Mouse (Mus musculus) midbrain, embryonic 11.5 days (tissue): ENCODE results near the gene Hoxb7. TPM values are rescaled to one million over a fixed set of nuclear protein-coding genes. Genes with fewer than 3 reads are reported as not detected.

Source experiments
- ATAC-seq: fragments of 200-750 bp; cut with Nextera tagmentation; 2 replicates; pipeline ENCODE4 v1.8.0; 2017; ENCODE audit warnings: moderate TSS enrichment, moderate library complexity; ENCODE audit not compliant: low FRiP score
- DNase-seq: peaks from one replicate; pipeline ENCODE4 v3.0.0; 2015; ENCODE audit warnings: low spot score; ENCODE audit errors: missing footprints
- H3K27ac ChIP-seq: fragments of 300-500 bp; sonication (generic); 2 replicates; pipeline ENCODE4 v1.5.1; 2014; ENCODE audit warnings: low read depth, low read length
- H3K27me3 ChIP-seq: fragments of 300-500 bp; sonication (generic); 2 replicates; pipeline ENCODE4 v1.6.1; 2014; ENCODE audit warnings: mild to moderate bottlenecking, low read length, moderate library complexity, mixed read lengths; ENCODE audit not compliant: control insufficient read depth, insufficient read depth
- H3K36me3 ChIP-seq: fragments of 300-500 bp; sonication (generic); 2 replicates; pipeline ENCODE4 v1.6.1; 2014; ENCODE audit warnings: mild to moderate bottlenecking, low read length, moderate library complexity, mixed read lengths; ENCODE audit not compliant: control insufficient read depth, insufficient read depth
- H3K4me1 ChIP-seq: fragments of 300-500 bp; sonication (generic); 2 replicates; pipeline ENCODE4 v1.6.1; 2014; ENCODE audit warnings: low read length; ENCODE audit not compliant: control insufficient read depth, insufficient read depth
- H3K4me2 ChIP-seq: fragments of 300-500 bp; sonication (generic); 2 replicates; pipeline ENCODE4 v1.6.1; 2014; ENCODE audit warnings: mild to moderate bottlenecking, moderate library complexity
- H3K4me3 ChIP-seq: fragments of 300-500 bp; sonication (generic); 2 replicates; pipeline ENCODE4 v1.5.1; 2014; ENCODE audit warnings: low read depth, low read length
- H3K9ac ChIP-seq: fragments of 300-500 bp; sonication (generic); 2 replicates; pipeline ENCODE4 v1.6.1; 2014; ENCODE audit warnings: low read length
- H3K9me3 ChIP-seq: fragments of 300-500 bp; sonication (generic); 2 replicates; pipeline ENCODE4 v1.6.1; 2016; ENCODE audit warnings: low read length; ENCODE audit not compliant: control insufficient read depth
- WGBS: fragments of 180-500 bp; shearing (Covaris S2); extraction: QIAGEN DNeasy Blood & Tissue Kit; methylation state at CpG from one replicate; pipeline ENCODE4 v1.1.7; 2014; 5-methylcytosine and 5-hydroxymethylcytosine counted together
- polyA plus RNA-seq: library from polyadenylated mRNA; unstranded; fragments of >200 nt; fragmentation: Nextera tagmentation; extraction: Ambion mirVana; gene quantifications from 2 replicates; pipeline ENCODE4 v1.2.1, GENCODE M21; 2014

Hoxb7 gene
- polyA plus RNA-seq, 1 experiment from 2014 or later: not detected

DNA sequence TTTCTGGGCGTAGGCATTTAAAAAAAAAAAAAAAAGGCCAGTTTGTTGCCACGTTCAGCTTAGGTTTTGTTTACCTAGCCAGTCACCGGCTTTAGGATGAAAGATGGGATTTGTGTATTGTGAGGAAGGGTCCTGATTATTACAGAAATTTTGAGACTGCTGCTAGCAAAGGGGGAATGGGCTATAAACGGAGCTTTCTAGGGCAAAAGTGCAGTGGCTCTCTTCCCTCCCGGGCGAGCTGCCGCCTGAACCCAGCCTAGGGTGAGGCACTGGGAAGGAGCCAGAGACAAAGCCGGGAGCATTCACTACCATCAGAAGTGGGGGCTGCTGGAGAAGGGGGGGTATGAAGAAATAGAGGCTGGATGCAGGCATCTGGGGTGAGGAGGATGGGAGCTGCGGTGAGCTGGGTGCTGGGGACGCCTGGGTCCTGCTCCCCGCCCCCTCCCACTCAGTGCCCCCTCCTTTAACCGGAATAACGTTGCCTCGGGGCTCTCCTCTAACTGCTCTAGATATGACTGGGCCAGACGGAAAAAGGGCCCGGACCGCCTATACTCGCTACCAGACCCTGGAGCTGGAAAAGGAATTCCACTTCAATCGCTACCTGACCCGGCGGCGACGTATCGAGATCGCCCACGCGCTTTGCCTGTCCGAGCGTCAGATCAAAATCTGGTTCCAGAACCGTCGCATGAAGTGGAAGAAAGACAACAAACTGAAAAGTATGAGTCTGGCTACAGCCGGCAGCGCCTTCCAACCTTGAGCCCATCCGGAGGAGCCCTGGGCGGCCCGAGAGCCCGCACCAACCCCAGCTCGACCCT, 18.2 kb downstream of the Hoxb7 start:
- H3K27ac ChIP-seq: no peak overlapping the region
- H3K36me3 ChIP-seq: no peaks in the 10 kb centered on the region
- no peaks in the 10 kb centered on the region for H3K4me1 ChIP-seq
- no peak for ATAC-seq
- H3K4me2 ChIP-seq: no peak overlapping the region
- under 1% methylated on average over 38 of the region's 38 CpGs for WGBS
- no peaks in the 10 kb centered on the region for H3K9me3 ChIP-seq
- H3K27me3 ChIP-seq: peaks cover 100% of the 10 kb centered on the region
- DNase-seq: peak; percentile 95
- no peak overlapping the region for H3K9ac ChIP-seq
- no peak overlapping the region for H3K4me3 ChIP-seq

DNA sequence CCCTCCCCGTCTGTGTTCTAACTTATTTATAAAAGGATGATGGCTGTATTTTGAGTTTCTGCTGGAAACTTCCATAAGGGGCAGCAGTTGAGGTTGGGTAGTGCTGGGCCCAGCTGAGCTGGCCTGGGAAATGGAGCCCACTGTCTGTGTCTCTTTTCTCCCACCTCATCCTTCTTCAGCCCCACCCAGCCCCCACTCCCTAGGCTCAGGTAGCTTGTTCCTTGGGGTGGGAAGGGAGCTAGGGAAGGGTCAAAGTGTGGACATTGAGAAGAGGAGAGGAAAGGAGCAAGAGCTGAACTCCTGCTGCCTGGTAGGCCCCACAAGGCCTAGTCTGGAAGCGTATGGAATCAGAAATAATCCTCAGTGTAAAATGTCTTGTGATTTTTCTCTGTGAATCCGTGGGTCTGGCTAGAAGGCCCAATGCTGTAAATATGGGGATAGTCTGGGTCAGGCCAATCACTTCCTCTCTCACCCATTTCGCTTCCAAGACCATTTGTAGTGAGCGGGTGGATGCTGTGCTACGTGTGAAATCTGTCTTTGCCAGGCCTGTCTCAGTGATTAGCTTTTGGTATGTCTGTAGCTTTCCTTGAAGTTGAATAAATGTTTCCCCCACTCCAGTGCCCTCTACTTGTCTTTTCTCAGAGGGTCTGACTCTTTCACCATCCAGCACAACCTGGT, 19.2 kb downstream of the Hoxb7 start:
- no peak overlapping the region for H3K4me2 ChIP-seq
- H3K27me3 ChIP-seq: peaks cover 100% of the 10 kb centered on the region
- 11% methylated on average over 6 of the region's 6 CpGs for WGBS
- no peak for ATAC-seq
- no peak overlapping the region for H3K27ac ChIP-seq
- H3K4me1 ChIP-seq: no peaks in the 10 kb centered on the region
- DNase-seq: peak; percentile 92
- H3K9ac ChIP-seq: no peak overlapping the region
- H3K36me3 ChIP-seq: no peaks in the 10 kb centered on the region
- H3K4me3 ChIP-seq: no peak overlapping the region
- H3K9me3 ChIP-seq: no peaks in the 10 kb centered on the region

DNA sequence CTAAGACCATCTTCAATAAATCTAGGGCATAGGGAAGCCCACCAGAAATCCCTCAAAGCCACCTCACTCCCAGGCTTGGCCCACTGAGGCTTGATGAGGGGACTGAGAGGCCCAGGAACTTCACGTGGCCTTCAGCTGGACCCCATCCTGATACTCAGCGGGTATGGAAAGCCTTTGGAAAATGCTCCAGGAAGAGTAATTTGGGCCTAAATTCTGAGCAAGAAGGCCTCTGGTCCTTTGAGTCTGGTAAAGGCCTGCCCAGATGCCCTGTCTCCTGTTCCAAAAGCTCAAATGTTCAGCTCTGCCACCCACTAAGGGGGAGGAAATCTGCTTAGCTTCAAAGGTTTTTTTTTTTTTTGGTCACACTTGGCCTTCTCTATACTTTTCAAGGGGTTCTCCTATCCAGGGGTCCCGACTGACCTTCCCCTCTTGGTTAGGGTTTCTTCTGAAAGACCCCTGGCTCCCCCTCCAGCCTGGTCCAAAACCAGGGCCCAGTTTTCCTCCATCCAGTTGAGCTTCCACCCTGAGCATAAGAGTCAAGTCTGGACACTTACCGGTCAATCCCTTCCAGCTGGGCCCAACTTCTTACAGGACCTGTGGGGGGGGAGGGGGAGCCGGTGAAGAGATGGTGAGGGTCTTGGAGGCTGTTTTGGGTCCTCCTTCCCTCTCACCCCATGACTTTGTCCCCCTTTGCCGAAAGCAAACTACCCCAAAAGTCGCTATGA, 19.9 kb downstream of the Hoxb7 start:
- Histone ChIP-seq H3K9me3 (no peaks in the 10 kb centered on the region), H3K27ac (no peak overlapping the region), H3K36me3 (no peaks in the 10 kb centered on the region), H3K9ac (no peak overlapping the region), H3K4me2 (no peak overlapping the region), H3K4me1 (no peaks in the 10 kb centered on the region), H3K4me3 (no peak overlapping the region), H3K27me3 (peaks cover 100% of the 10 kb centered on the region)
- DNase-seq: peak; percentile 94
- WGBS: 5% methylated on average over 7 of the region's 7 CpGs
- ATAC-seq: no peak

DNA sequence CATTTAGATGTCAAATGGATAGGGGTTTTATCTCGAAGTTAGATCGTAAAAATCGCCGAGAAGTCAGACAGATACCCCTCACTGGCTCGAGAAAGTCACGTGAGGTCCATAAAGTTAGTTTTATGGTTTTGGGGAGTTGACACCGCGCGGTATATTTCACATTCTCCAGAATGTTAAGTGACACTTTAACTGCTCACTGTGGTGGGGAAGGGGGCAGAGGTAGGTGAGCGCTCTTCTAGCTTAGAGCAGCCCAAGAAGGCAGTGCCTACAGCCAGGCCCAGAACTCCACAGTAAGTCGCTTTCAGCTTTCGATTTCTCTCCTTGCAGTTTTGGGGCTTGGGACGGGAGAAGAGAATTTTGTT, 20.5 kb downstream of the Hoxb7 start:
- Histone ChIP-seq H3K4me2 (no peak overlapping the region), H3K4me3 (no peak overlapping the region), H3K9ac (no peak overlapping the region), H3K36me3 (no peaks in the 10 kb centered on the region), H3K4me1 (0 out of 2 replicates have a peak, but pooled peaks cover 2% of the 10 kb centered on the region), H3K27me3 (peaks cover 100% of the 10 kb centered on the region), H3K27ac (no peak overlapping the region), H3K9me3 (no peaks in the 10 kb centered on the region)
- DNase-seq (no peak), ATAC-seq (no peak)
- WGBS: 2% methylated on average over 13 of the region's 13 CpGs

DNA sequence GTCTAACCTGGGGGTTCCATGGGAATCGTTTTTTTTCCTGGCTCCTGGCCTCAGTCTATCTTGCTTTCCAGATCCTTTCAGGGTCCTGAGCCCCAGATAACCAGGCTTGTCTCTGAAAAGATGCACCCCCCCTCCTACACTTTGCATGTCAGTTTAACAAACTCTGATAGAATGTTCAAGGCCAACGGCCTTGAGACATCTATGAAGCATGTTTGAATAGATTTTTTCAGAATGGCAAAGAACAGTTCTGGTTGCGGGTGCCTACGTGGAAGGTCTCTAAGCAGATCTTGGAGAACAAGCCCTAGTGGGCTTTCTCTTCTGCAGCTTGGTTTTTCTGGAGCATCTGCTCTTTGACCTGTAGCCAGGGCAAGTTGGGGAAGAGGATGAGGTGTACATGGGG, 22.3 kb downstream of the Hoxb7 start:
- H3K27ac ChIP-seq: no peak overlapping the region
- peaks cover 100% of the 10 kb centered on the region for H3K27me3 ChIP-seq
- no peaks in the 10 kb centered on the region for H3K36me3 ChIP-seq
- 0 out of 2 replicates have a peak, but pooled peaks cover 2% of the 10 kb centered on the region for H3K4me1 ChIP-seq
- 13% methylated on average over 4 of the region's 4 CpGs for WGBS
- no peak for DNase-seq
- no peak for ATAC-seq
- no peak overlapping the region for H3K4me2 ChIP-seq
- no peak overlapping the region for H3K4me3 ChIP-seq
- H3K9ac ChIP-seq: no peak overlapping the region
- no peaks in the 10 kb centered on the region for H3K9me3 ChIP-seq

DNA sequence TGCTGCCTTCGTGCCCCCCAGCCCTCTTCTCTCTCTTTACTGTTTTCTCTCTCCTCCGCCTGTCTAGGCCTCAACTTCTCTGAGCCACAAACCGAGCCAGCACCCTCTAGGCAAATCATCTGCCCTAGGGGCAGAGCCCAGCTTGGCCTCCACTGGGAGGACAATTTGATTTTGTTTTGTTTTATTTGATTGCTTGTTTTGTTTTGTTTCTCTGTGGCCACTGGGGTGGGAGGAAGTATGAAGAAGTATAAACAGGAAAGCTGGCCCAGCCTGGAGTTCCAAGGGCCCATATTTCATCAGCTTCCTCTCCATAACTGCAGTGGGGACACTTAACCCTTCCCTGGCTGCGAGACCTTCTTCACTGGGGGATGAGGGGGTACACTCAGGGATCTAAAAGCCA, 22.9 kb downstream of the Hoxb7 start:
- H3K4me2 ChIP-seq: no peak overlapping the region
- no peak overlapping the region for H3K4me3 ChIP-seq
- no peak for DNase-seq
- no peaks in the 10 kb centered on the region for H3K9me3 ChIP-seq
- H3K9ac ChIP-seq: no peak overlapping the region
- 7% methylated on average over 4 of the region's 4 CpGs for WGBS
- 0 out of 2 replicates have a peak, but pooled peaks cover 2% of the 10 kb centered on the region for H3K4me1 ChIP-seq
- peaks cover 100% of the 10 kb centered on the region for H3K27me3 ChIP-seq
- no peak overlapping the region for H3K27ac ChIP-seq
- no peaks in the 10 kb centered on the region for H3K36me3 ChIP-seq
- no peak for ATAC-seq

DNA sequence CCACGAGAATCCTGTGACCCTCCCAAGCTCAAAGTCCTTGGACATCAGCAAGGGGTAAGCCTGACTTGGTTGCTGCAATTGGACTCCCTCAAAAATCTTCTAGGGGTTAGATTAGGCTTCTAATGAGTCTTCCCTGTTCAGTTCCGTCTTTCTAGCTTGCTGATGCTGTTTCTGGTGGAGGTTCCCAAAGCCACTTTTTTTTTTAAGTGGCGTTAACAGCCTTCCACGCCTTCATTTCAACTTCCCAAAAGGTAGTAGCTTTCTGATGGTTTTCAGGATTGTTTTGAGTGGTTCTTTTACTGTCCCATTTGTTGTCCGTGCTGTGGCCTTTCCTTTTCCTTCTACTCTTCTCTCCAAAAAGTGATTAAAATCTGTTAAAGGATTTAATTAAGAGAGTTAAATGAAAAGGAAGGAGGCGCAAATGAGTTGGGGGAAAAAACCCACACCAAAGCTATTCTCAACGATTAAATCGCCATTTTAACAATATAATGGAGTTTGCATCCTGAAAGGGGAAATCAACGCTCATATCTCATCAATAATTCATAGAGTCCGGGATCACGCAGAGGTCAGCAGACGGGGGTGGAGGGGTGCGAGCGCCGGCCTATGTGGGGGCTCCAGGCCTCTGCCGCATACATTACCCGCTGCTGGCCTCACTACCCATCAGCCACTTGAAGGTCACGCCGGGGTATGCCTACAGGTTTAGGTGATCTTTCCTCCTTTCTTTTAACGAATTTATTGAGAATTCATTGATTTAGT, 23.9 kb downstream of the Hoxb7 start:
- 3% methylated on average over 20 of the region's 20 CpGs for WGBS
- ATAC-seq (no peak), DNase-seq (peak; percentile 93)
- no peak overlapping the region for H3K9ac ChIP-seq
- H3K9me3 ChIP-seq: no peaks in the 10 kb centered on the region
- 0 out of 2 replicates have a peak, but pooled peaks cover 2% of the 10 kb centered on the region for H3K4me1 ChIP-seq
- H3K4me2 ChIP-seq: no peak overlapping the region
- no peak overlapping the region for H3K4me3 ChIP-seq
- no peaks in the 10 kb centered on the region for H3K36me3 ChIP-seq
- H3K27me3 ChIP-seq: peaks cover 100% of the 10 kb centered on the region
- no peak overlapping the region for H3K27ac ChIP-seq

DNA sequence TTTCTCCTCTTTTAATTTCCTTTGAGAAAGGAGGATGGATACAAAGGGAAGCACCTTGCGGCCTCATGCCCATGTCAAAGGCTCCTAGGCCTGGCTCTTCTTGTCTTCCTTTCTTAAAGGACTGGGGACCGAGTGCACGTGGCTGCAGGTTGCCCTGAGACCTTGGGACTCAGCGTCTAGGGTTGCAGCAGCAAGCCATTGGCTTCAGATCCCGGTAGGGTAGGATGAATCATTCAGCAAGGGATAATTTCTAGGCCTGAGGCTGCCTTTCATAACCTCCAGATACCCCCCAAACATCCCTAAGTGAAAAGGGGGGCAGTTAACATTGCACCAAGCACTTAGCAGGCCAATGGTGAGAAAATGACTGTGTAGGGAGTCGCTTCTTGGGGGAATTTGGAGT, 24.7 kb downstream of the Hoxb7 start:
- DNase-seq (peak; percentile 95), ATAC-seq (no peak)
- H3K4me3 ChIP-seq: no peak overlapping the region
- H3K4me1 ChIP-seq: 0 out of 2 replicates have a peak, but pooled peaks cover 2% of the 10 kb centered on the region
- H3K27ac ChIP-seq: no peak overlapping the region
- no peak overlapping the region for H3K9ac ChIP-seq
- no peak overlapping the region for H3K4me2 ChIP-seq
- 7% methylated on average over 6 of the region's 6 CpGs for WGBS
- H3K9me3 ChIP-seq: no peaks in the 10 kb centered on the region
- H3K36me3 ChIP-seq: no peaks in the 10 kb centered on the region
- peaks cover 100% of the 10 kb centered on the region for H3K27me3 ChIP-seq
